Comparison of ENCODE assay signal across 7 mouse cellular contexts in genomic region chr3:67514801-67515273, GRCm38 (mm10). TPM values are rescaled to one million over a fixed set of nuclear protein-coding genes. Genes with fewer than 3 reads are reported as not detected.
A peak's percentile ranks its signal among the peaks of the same experiment; 100 is the strongest.
DNase-seq lines count a peak whose midpoint lies in the region; ATAC-seq and TF ChIP-seq lines count a peak whose summit lies in the region.

No protein-coding gene starts in this region.

- 5% methylated on average over 40 of the region's 40 CpGs for WGBS in embryonic facial prominence, embryonic 13.5 days
- 6% methylated on average over 40 of the region's 40 CpGs for WGBS in hindbrain, embryonic 10.5 days
- WGBS in liver, embryonic 14.5 days (ENCODE audit: insufficient replicate concordance): 7% methylated on average over 40 of the region's 40 CpGs
- 4% methylated on average over 40 of the region's 40 CpGs for WGBS in neural tube, embryonic 14.5 days

- H3K27me3 ChIP-seq in embryonic facial prominence, embryonic 13.5 days: peaks cover 70% of the 10 kb centered on the region
- peaks cover 41% of the 10 kb centered on the region for H3K27me3 ChIP-seq in hindbrain, embryonic 10.5 days (ENCODE audit: insufficient read depth, poor library complexity, severe bottlenecking)
- peaks cover 27% of the 10 kb centered on the region for H3K27me3 ChIP-seq in liver, embryonic 14.5 days (ENCODE audit: control insufficient read depth, insufficient read depth, low read length)
- H3K27me3 ChIP-seq in neural tube, embryonic 14.5 days (ENCODE audit: control insufficient read depth, insufficient read depth, low read length): no peaks in the 10 kb centered on the region

- DNase-seq in right cerebral cortex, adult 18-20 months: peak; percentile 30
- DNase-seq in right cerebral cortex, postnatal 14 days: no peak
- peak; percentile 19 for DNase-seq in hindbrain, embryonic 10.5 days (ENCODE audit: low spot score)
- no peak for DNase-seq in liver, embryonic 14.5 days (ENCODE audit: low read depth in 3 of 3, low spot score in 3 of 3)
- DNase-seq in gastrocnemius, adult 18-20 months (ENCODE audit: low spot score): no peak

- no peak for TF ChIP-seq EP300 in liver, embryonic 14.5 days (IDR thresholded peaks at IDR 0.05; ENCODE audit: low read depth)

- ATAC-seq in embryonic facial prominence, embryonic 13.5 days (ENCODE audit: insufficient number of reproducible peaks, insufficient read depth, low FRiP score, low TSS enrichment, low read depth): no peak
- 0 out of 2 replicates have a peak, but pooled peaks have one; percentile 8 for ATAC-seq in liver, embryonic 14.5 days (ENCODE audit: insufficient read depth)
- ATAC-seq in neural tube, embryonic 14.5 days (ENCODE audit: low read depth): peak; percentile 64

- no peaks in the 10 kb centered on the region for H3K36me3 ChIP-seq in embryonic facial prominence, embryonic 13.5 days
- no peaks in the 10 kb centered on the region for H3K36me3 ChIP-seq in hindbrain, embryonic 10.5 days
- H3K36me3 ChIP-seq in liver, embryonic 14.5 days (replicated peaks; ENCODE audit: control insufficient read depth, insufficient read depth, low read depth): no peaks in the 10 kb centered on the region
- no peaks in the 10 kb centered on the region for H3K36me3 ChIP-seq in neural tube, embryonic 14.5 days (ENCODE audit: control insufficient read depth, insufficient read depth, low read length)

- no peak for TF ChIP-seq CTCF in liver, embryonic 14.5 days (IDR thresholded peaks at IDR 0.05; ENCODE audit: low read depth)

- peak overlapping the region; percentile 76 for H3K9ac ChIP-seq in embryonic facial prominence, embryonic 13.5 days
- no peak overlapping the region for H3K9ac ChIP-seq in liver, embryonic 14.5 days (replicated peaks)
- H3K9ac ChIP-seq in neural tube, embryonic 14.5 days (replicated peaks; ENCODE audit: low read depth, low read length): peak overlapping the region; percentile 67

- H3K4me3 ChIP-seq in embryonic facial prominence, embryonic 13.5 days: peak overlapping the region; percentile 61
- peak overlapping the region; percentile 70 for H3K4me3 ChIP-seq in hindbrain, embryonic 10.5 days
- peak overlapping the region; percentile 21 to 38 for H3K4me3 ChIP-seq in liver, embryonic 14.5 days (ENCODE audit: insufficient read depth in 1 of 2, low read depth in 2 of 2, low read length in 2 of 2)
- peak overlapping the region; percentile 55 for H3K4me3 ChIP-seq in neural tube, embryonic 14.5 days (ENCODE audit: low read depth, low read length)

- H3K4me2 ChIP-seq in embryonic facial prominence, embryonic 13.5 days: peak overlapping the region; percentile 100
- peak overlapping the region; percentile 55 for H3K4me2 ChIP-seq in liver, embryonic 14.5 days (ENCODE audit: low read depth)
- H3K4me2 ChIP-seq in neural tube, embryonic 14.5 days (ENCODE audit: low read depth, low read length): peak overlapping the region; percentile 100

- no peaks in the 10 kb centered on the region for H3K9me3 ChIP-seq in embryonic facial prominence, embryonic 13.5 days
- H3K9me3 ChIP-seq in hindbrain, embryonic 10.5 days: no peaks in the 10 kb centered on the region
- no peaks in the 10 kb centered on the region for H3K9me3 ChIP-seq in liver, embryonic 14.5 days (ENCODE audit: control insufficient read depth, low read length)
- H3K9me3 ChIP-seq in neural tube, embryonic 14.5 days (ENCODE audit: control insufficient read depth, low read length): no peaks in the 10 kb centered on the region

- peaks cover 5% of the 10 kb centered on the region for H3K4me1 ChIP-seq in embryonic facial prominence, embryonic 13.5 days
- H3K4me1 ChIP-seq in hindbrain, embryonic 10.5 days (replicated peaks): peaks cover 11% of the 10 kb centered on the region
- no peaks in the 10 kb centered on the region for H3K4me1 ChIP-seq in liver, embryonic 14.5 days (replicated peaks; ENCODE audit: control insufficient read depth in 2 of 2, insufficient read depth in 2 of 2, low read length in 1 of 2)
- no peaks in the 10 kb centered on the region for H3K4me1 ChIP-seq in neural tube, embryonic 14.5 days (ENCODE audit: control insufficient read depth, insufficient read depth, low read length)

- H3K27ac ChIP-seq in embryonic facial prominence, embryonic 13.5 days: no peak overlapping the region
- peak overlapping the region; percentile 78 for H3K27ac ChIP-seq in hindbrain, embryonic 10.5 days
- H3K27ac ChIP-seq in liver, embryonic 14.5 days: no peak overlapping the region
- H3K27ac ChIP-seq in neural tube, embryonic 14.5 days (ENCODE audit: low read depth, low read length): no peak overlapping the region

RNA-seq across cellular contexts. Expression of gene Rarres1, which starts 0.5 kb away (rescaled TPM):
- polyA plus RNA-seq in embryonic facial prominence, embryonic 13.5 days (2015; fragmentation: Nextera tagmentation; extraction: Ambion mirVana): 2.5 and 3.2 TPM in 2 replicates
- 1.5 and 2.9 TPM in 2 replicates for polyA plus RNA-seq in hindbrain, embryonic 10.5 days (2016; fragmentation: Nextera tagmentation; extraction: Ambion mirVana)
- polyA plus RNA-seq in liver, embryonic 14.5 days (2012; rRNA removed): 1.3 TPM in 2 replicates
- polyA plus RNA-seq in liver, embryonic 14.5 days (2014; fragmentation: Nextera tagmentation; extraction: Ambion mirVana): 1.5 and 2.2 TPM in 2 replicates
- polyA plus RNA-seq in neural tube, embryonic 14.5 days (2014; fragmentation: Nextera tagmentation; extraction: Ambion mirVana): 2.3 and 2.7 TPM in 2 replicates
- total RNA-seq in gastrocnemius, adult 18-20 months (2021): under 1 TPM; 0.50 to 0.57 TPM

RNA-seq across cellular contexts. Expression of gene Lxn, which starts 51.1 kb away (rescaled TPM):
- 86.3 and 97.5 TPM in 2 replicates for polyA plus RNA-seq in embryonic facial prominence, embryonic 13.5 days (2015; fragmentation: Nextera tagmentation; extraction: Ambion mirVana)
- polyA plus RNA-seq in hindbrain, embryonic 10.5 days (2016; fragmentation: Nextera tagmentation; extraction: Ambion mirVana): 54.6 and 64.5 TPM in 2 replicates
- polyA plus RNA-seq in liver, embryonic 14.5 days (2012; rRNA removed): 2.4 and 4.1 TPM in 2 replicates
- polyA plus RNA-seq in liver, embryonic 14.5 days (2014; fragmentation: Nextera tagmentation; extraction: Ambion mirVana): 9.9 and 10.2 TPM in 2 replicates
- 271 and 279 TPM in 2 replicates for polyA plus RNA-seq in neural tube, embryonic 14.5 days (2014; fragmentation: Nextera tagmentation; extraction: Ambion mirVana)
- total RNA-seq in gastrocnemius, adult 18-20 months (2021): 1 to 10 TPM in 1 of 2 experiments, under 1 TPM in 1; 0.84 to 1.4 TPM

Comparison
In these comparisons a context has a peak if more than half of its experiments do, and no peak if none do; other contexts are left out.
1. DNase-seq: peak in right cerebral cortex, adult 18-20 months (single experiment) and hindbrain, embryonic 10.5 days (single experiment); none in right cerebral cortex, postnatal 14 days (single experiment), liver, embryonic 14.5 days (0 of 3) and gastrocnemius, adult 18-20 months (single experiment).
2. Peak in every context shown above with its lines, with median percentiles within 50 percentile points of each other: H3K4me2 ChIP-seq and H3K4me3 ChIP-seq.